Mouse (Mus musculus) neural tube, embryonic 13.5 days (tissue): Measurements from ENCODE around the gene Prkg2. TPM values are rescaled to one million over a fixed set of nuclear protein-coding genes. Genes with fewer than 3 reads are reported as not detected.

Experiments used
- ATAC-seq: fragments of 200-750 bp; cut with Nextera tagmentation; 2 replicates; pipeline ENCODE4 v1.8.0; 2017; ENCODE audit warnings: low read depth, mild to moderate bottlenecking, moderate TSS enrichment, moderate library complexity
- H3K27ac ChIP-seq: fragments of 300-500 bp; sonication (generic); replicated peaks from 2 replicates; pipeline ENCODE4 v1.5.1; 2015; ENCODE audit warnings: moderate library complexity, mild to moderate bottlenecking, inconsistent platforms
- H3K27me3 ChIP-seq: fragments of 300-500 bp; sonication (generic); 2 replicates; pipeline ENCODE4 v1.6.1; 2015; ENCODE audit warnings: mild to moderate bottlenecking, inconsistent platforms
- H3K36me3 ChIP-seq: fragments of 300-500 bp; sonication (generic); 2 replicates; pipeline ENCODE4 v1.6.1; 2015; ENCODE audit warnings: mild to moderate bottlenecking, inconsistent platforms
- H3K4me1 ChIP-seq: fragments of 300-500 bp; sonication (generic); replicated peaks from 2 replicates; pipeline ENCODE4 v1.6.1; 2015; ENCODE audit warnings: inconsistent platforms
- H3K4me2 ChIP-seq: fragments of 300-500 bp; sonication (generic); 2 replicates; pipeline ENCODE4 v1.6.1; 2015; ENCODE audit warnings: inconsistent platforms, mild to moderate bottlenecking, moderate library complexity
- H3K4me3 ChIP-seq: fragments of 300-500 bp; sonication (generic); 2 replicates; pipeline ENCODE4 v1.5.1; 2015; ENCODE audit warnings: mild to moderate bottlenecking, inconsistent platforms
- H3K9ac ChIP-seq: fragments of 300-500 bp; sonication (generic); 2 replicates; pipeline ENCODE4 v1.6.1; 2015; ENCODE audit warnings: moderate library complexity, mild to moderate bottlenecking, inconsistent platforms
- H3K9me3 ChIP-seq: fragments of 300-500 bp; sonication (generic); 2 replicates; pipeline ENCODE4 v1.6.1; 2016; ENCODE audit warnings: inconsistent platforms
- WGBS: fragments of 180-500 bp; shearing (Covaris S2); methylation state at CpG from one replicate; pipeline ENCODE4 v1.1.7; 2015; 5-methylcytosine and 5-hydroxymethylcytosine counted together
- polyA plus RNA-seq: library from polyadenylated mRNA; unstranded; fragments of >200 nt; fragmentation: Nextera tagmentation; extraction: Ambion mirVana; gene quantifications from 2 replicates; pipeline ENCODE4 v1.2.1, GENCODE M21; 2015

Prkg2 gene
- polyA plus RNA-seq, 1 experiment from 2014 or later, result 1.7 TPM

- ATAC-seq, result no peak
- Histone ChIP-seq H3K27ac (no peak overlapping the region), H3K4me1 (peaks cover 21% of the 10 kb centered on the region; the same call in 1 of the 2 replicates), H3K4me2 (no peak overlapping the region), H3K9ac (no peak overlapping the region), H3K9me3 (no peaks in the 10 kb centered on the region), H3K4me3 (no peak overlapping the region), H3K36me3 (no peaks in the 10 kb centered on the region), H3K27me3 (no peaks in the 10 kb centered on the region)
- WGBS, result 75% methylated on average over 6 of the region's 6 CpGs
These were observed 97.4 kb downstream of the Prkg2 start for GRCm38 (mm10) chr5:98939631-98940208.

GRCm38 (mm10) chr5:98939116-98939515 lies 98.0 kb downstream of the Prkg2 start:
- no peak overlapping the region for H3K27ac ChIP-seq
- ATAC-seq, result 0 out of 2 replicates have a peak, but pooled peaks have one; percentile 42
- no peaks in the 10 kb centered on the region for H3K9me3 ChIP-seq
- no peak overlapping the region for H3K9ac ChIP-seq
- H3K4me3 ChIP-seq, result no peak overlapping the region
- WGBS, result 59% methylated on average over 9 of the region's 9 CpGs
- H3K36me3 ChIP-seq, result no peaks in the 10 kb centered on the region
- no peak overlapping the region for H3K4me2 ChIP-seq
- peaks cover 21% of the 10 kb centered on the region; the same call in 1 of the 2 replicates for H3K4me1 ChIP-seq
- no peaks in the 10 kb centered on the region for H3K27me3 ChIP-seq

GRCm38 (mm10) chr5:98937879-98938278 lies 99.3 kb downstream of the Prkg2 start:
- no peak overlapping the region for H3K9ac ChIP-seq
- H3K4me1 ChIP-seq, result peaks cover 21% of the 10 kb centered on the region; the same call in 1 of the 2 replicates
- H3K36me3 ChIP-seq, result no peaks in the 10 kb centered on the region
- H3K9me3 ChIP-seq, result no peaks in the 10 kb centered on the region
- no peak overlapping the region for H3K4me3 ChIP-seq
- no peak overlapping the region; the same call in 1 of the 2 replicates for H3K27ac ChIP-seq
- H3K27me3 ChIP-seq, result no peaks in the 10 kb centered on the region
- no peak overlapping the region for H3K4me2 ChIP-seq
- 44% methylated on average over 4 of the region's 4 CpGs for WGBS
- peak; percentile 64 for ATAC-seq

- no peaks in the 10 kb centered on the region for H3K9me3 ChIP-seq
- no peak overlapping the region for H3K9ac ChIP-seq
- no peaks in the 10 kb centered on the region for H3K36me3 ChIP-seq
- H3K27me3 ChIP-seq, result no peaks in the 10 kb centered on the region
- peaks cover 21% of the 10 kb centered on the region; the same call in 1 of the 2 replicates for H3K4me1 ChIP-seq
- ATAC-seq, result no peak
- no peak overlapping the region for H3K27ac ChIP-seq
- 52% methylated on average over 2 of the region's 2 CpGs for WGBS
- no peak overlapping the region for H3K4me3 ChIP-seq
- no peak overlapping the region for H3K4me2 ChIP-seq
These were observed 100.5 kb downstream of the Prkg2 start for GRCm38 (mm10) chr5:98936650-98937049.

- 74% methylated on average over 8 of the region's 8 CpGs for WGBS
- H3K4me3 ChIP-seq, result no peak overlapping the region
- no peaks in the 10 kb centered on the region for H3K36me3 ChIP-seq
- no peaks in the 10 kb centered on the region for H3K9me3 ChIP-seq
- no peak overlapping the region for H3K9ac ChIP-seq
- H3K27ac ChIP-seq, result no peak overlapping the region
- H3K4me2 ChIP-seq, result no peak overlapping the region
- H3K4me1 ChIP-seq, result peaks cover 18% of the 10 kb centered on the region; the same call in 1 of the 2 replicates
- H3K27me3 ChIP-seq, result no peaks in the 10 kb centered on the region
- ATAC-seq, result no peak
These were observed 101.2 kb downstream of the Prkg2 start for GRCm38 (mm10) chr5:98935930-98936329.

- Histone ChIP-seq H3K4me2 (no peak overlapping the region), H3K4me1 (no peaks in the 10 kb centered on the region), H3K27ac (no peak overlapping the region), H3K9ac (no peak overlapping the region), H3K36me3 (no peaks in the 10 kb centered on the region), H3K27me3 (no peaks in the 10 kb centered on the region), H3K4me3 (no peak overlapping the region), H3K9me3 (no peaks in the 10 kb centered on the region)
- WGBS, result 91% methylated on average over 3 of the region's 3 CpGs
- ATAC-seq, result no peak
These were observed 114.2 kb downstream of the Prkg2 start for GRCm38 (mm10) chr5:98922921-98923320.

- H3K36me3 ChIP-seq, result no peaks in the 10 kb centered on the region
- no peak overlapping the region for H3K4me2 ChIP-seq
- 67% methylated on average over 1 of the region's 1 CpGs for WGBS
- no peak overlapping the region for H3K27ac ChIP-seq
- no peaks in the 10 kb centered on the region for H3K9me3 ChIP-seq
- H3K4me1 ChIP-seq, result no peaks in the 10 kb centered on the region
- H3K9ac ChIP-seq, result no peak overlapping the region
- no peak overlapping the region for H3K4me3 ChIP-seq
- no peaks in the 10 kb centered on the region for H3K27me3 ChIP-seq
- no peak for ATAC-seq
These were observed 115.5 kb downstream of the Prkg2 start for GRCm38 (mm10) chr5:98921608-98922007.

- Histone ChIP-seq H3K36me3 (no peaks in the 10 kb centered on the region), H3K4me2 (no peak overlapping the region), H3K4me3 (no peak overlapping the region), H3K27me3 (no peaks in the 10 kb centered on the region), H3K9me3 (no peaks in the 10 kb centered on the region), H3K9ac (no peak overlapping the region), H3K27ac (no peak overlapping the region), H3K4me1 (no peaks in the 10 kb centered on the region)
- no peak for ATAC-seq
- 92% methylated on average over 5 of the region's 5 CpGs for WGBS
These were observed 118.4 kb downstream of the Prkg2 start for GRCm38 (mm10) chr5:98918716-98919115.

- no peaks in the 10 kb centered on the region for H3K4me1 ChIP-seq
- H3K9me3 ChIP-seq, result peaks cover 4% of the 10 kb centered on the region; the same call in 1 of the 2 replicates
- no peak overlapping the region for H3K27ac ChIP-seq
- H3K9ac ChIP-seq, result no peak overlapping the region
- H3K27me3 ChIP-seq, result no peaks in the 10 kb centered on the region
- no peak overlapping the region for H3K4me3 ChIP-seq
- H3K36me3 ChIP-seq, result no peaks in the 10 kb centered on the region
- ATAC-seq, result 0 out of 2 replicates have a peak, but pooled peaks have one; percentile 32
- WGBS, result 71% methylated on average over 4 of the region's 4 CpGs
- no peak overlapping the region for H3K4me2 ChIP-seq
These were observed 134.8 kb downstream of the Prkg2 start for GRCm38 (mm10) chr5:98902339-98902738.

GRCm38 (mm10) chr5:98900926-98901325 lies 136.2 kb downstream of the Prkg2 start:
- Histone ChIP-seq H3K4me1 (no peaks in the 10 kb centered on the region), H3K9ac (no peak overlapping the region), H3K36me3 (no peaks in the 10 kb centered on the region), H3K27me3 (no peaks in the 10 kb centered on the region), H3K4me3 (no peak overlapping the region), H3K27ac (no peak overlapping the region), H3K9me3 (peaks cover under 1% of the 10 kb centered on the region; the same call in 1 of the 2 replicates), H3K4me2 (no peak overlapping the region)
- ATAC-seq, result no peak
- WGBS, result 89% methylated on average over 5 of the region's 5 CpGs

GRCm38 (mm10) chr5:98897946-98898345 lies 139.2 kb downstream of the Prkg2 start:
- H3K4me2 ChIP-seq, result no peak overlapping the region
- no peak overlapping the region for H3K9ac ChIP-seq
- ATAC-seq, result no peak
- H3K27me3 ChIP-seq, result no peaks in the 10 kb centered on the region
- H3K36me3 ChIP-seq, result no peaks in the 10 kb centered on the region
- H3K27ac ChIP-seq, result no peak overlapping the region
- no peaks in the 10 kb centered on the region for H3K4me1 ChIP-seq
- no peaks in the 10 kb centered on the region for H3K9me3 ChIP-seq
- H3K4me3 ChIP-seq, result no peak overlapping the region

GRCm38 (mm10) chr5:98894281-98894680 lies 142.9 kb downstream of the Prkg2 start:
- WGBS, result 81% methylated on average over 3 of the region's 3 CpGs
- Histone ChIP-seq H3K27me3 (no peaks in the 10 kb centered on the region), H3K9me3 (no peaks in the 10 kb centered on the region), H3K4me3 (no peak overlapping the region), H3K4me2 (no peak overlapping the region), H3K9ac (no peak overlapping the region), H3K27ac (no peak overlapping the region), H3K4me1 (no peaks in the 10 kb centered on the region), H3K36me3 (no peaks in the 10 kb centered on the region)
- ATAC-seq, result no peak

GRCm38 (mm10) chr5:98890544-98891050 lies 146.6 kb downstream of the Prkg2 start:
- Histone ChIP-seq H3K4me3 (no peak overlapping the region), H3K27me3 (no peaks in the 10 kb centered on the region), H3K4me1 (no peaks in the 10 kb centered on the region), H3K36me3 (no peaks in the 10 kb centered on the region), H3K4me2 (no peak overlapping the region), H3K27ac (no peak overlapping the region), H3K9me3 (no peaks in the 10 kb centered on the region), H3K9ac (no peak overlapping the region)
- no peak for ATAC-seq
- 84% methylated on average over 2 of the region's 2 CpGs for WGBS
